Mouse (Mus musculus): ENCODE data around the gene Sh3kbp1.
A peak's percentile ranks its signal among the peaks of the same experiment; 100 is the strongest.

Gene Sh3kbp1

DNA sequence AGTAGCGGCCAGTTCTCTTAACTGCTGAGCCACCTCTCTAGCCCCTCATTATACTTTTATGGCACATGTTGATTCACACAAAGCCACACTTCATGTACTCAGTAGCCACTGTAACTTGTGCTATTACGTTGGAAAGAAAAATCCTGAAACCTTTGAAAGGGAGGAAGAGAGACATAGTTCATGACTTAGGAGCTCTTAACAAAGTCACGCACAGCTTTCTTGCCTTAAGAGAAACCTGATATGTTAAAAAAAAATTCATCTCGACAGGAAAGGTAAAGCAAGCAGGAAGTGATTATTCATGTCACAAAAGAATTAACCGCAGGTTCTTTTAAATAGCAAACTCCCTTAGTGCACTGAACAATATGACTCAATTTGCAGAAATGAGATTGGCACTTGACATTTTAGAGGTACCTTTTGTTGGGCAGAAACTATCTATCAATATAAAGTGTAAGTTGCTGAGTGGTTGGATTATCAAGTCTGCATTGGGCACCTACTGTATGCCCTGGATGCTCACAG lies 51.3 kb downstream of the Sh3kbp1 start:
- no peak for DNase-seq (ENCODE audit: low spot score)

- no peak for DNase-seq (ENCODE audit: low spot score)
Observed at GRCm38 (mm10) chrX:159685521-159685920, 58.4 kb downstream of the Sh3kbp1 start.

DNA sequence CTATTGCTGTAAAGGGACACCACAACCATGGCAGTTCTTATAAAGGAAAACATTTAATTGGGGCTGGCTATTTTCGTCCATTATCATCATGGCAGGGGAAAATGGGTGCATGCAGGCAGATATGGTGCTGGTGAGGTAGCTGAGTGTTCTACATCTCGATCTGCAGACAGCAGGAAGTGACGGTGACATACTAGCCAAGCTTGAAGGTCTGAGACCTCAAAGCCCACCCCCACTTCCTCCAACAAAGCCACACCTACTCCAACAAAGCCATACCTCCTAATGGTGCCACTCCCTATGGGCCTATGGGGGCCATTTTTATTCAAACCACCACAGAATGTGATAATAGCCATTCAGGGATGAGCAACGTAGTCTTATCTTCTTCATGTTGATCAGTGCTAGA lies 59.8 kb downstream of the Sh3kbp1 start:
- no peak for DNase-seq (ENCODE audit: low spot score)

GRCm38 (mm10) chrX:159688698-159689097 lies 61.6 kb downstream of the Sh3kbp1 start:
- DNase-seq (ENCODE audit: low spot score), result no peak

GRCm38 (mm10) chrX:159689785-159690416 lies 62.8 kb downstream of the Sh3kbp1 start:
- no peak for DNase-seq (ENCODE audit: low spot score)

DNA sequence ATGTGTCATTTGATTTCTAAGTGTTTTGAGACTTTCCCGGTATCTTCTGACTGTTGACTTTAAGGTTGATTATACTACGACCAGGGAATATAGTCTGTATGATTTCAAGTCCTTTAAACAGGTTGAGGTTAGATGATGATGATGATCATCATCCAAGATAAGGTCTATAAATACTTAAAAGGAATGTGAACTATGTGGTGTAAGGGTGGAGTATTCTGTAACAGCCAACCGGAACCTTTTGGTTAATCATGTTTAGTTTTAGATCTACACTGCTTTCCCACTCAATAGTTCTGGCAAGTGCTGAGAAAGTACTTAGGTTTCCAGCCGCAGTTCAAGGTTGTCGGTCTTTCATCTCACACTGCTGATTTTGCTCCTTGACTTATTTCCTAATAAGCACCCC lies 66.1 kb downstream of the Sh3kbp1 start:
- DNase-seq (ENCODE audit: low spot score), result no peak

DNA sequence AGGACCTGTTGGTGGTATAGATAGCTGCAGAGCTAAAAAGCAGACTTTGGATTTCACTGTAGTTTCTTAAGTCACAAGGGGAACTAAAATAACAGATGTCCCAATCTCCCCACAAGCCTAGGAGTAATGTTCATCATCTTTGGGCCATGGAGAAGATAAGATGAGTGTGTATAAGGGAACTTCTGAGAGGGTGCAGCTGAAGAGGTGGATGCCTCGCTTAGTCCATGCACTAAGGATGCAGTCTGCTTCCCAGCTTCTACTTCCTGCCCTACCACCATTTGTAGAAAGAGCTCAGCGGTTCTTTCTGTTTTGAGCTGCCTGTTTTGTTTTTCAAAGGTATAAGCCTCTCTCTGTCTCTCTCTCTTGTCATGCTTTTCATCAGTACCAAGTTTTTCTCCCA lies 69.5 kb downstream of the Sh3kbp1 start:
- no peak for DNase-seq (ENCODE audit: low spot score)

GRCm38 (mm10) chrX:159697030-159697454 lies 70.0 kb downstream of the Sh3kbp1 start:
- no peak for DNase-seq (ENCODE audit: low spot score)

DNA sequence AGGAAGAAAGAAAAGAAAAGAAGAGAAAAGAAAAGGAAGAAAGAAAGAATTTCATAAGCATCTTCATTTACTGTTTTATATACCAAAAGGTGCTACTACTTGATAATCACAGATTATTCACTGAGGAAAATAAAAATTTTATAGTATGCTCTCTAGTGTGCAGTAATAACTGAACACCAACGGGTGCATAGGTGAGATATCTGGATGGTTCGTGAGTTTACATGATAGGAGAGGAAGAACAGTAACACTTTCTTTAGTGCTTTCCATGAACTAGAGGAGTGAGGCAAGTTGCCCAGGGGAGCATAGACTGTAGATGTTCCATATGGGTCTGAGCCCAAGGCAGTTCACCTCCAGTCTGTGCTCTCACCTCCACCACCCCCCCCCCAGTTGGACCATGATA lies 75.8 kb downstream of the Sh3kbp1 start:
- no peak for DNase-seq (ENCODE audit: low spot score)

- no peak for DNase-seq (ENCODE audit: low spot score)
Observed at GRCm38 (mm10) chrX:159704381-159705004, 77.4 kb downstream of the Sh3kbp1 start.

DNA sequence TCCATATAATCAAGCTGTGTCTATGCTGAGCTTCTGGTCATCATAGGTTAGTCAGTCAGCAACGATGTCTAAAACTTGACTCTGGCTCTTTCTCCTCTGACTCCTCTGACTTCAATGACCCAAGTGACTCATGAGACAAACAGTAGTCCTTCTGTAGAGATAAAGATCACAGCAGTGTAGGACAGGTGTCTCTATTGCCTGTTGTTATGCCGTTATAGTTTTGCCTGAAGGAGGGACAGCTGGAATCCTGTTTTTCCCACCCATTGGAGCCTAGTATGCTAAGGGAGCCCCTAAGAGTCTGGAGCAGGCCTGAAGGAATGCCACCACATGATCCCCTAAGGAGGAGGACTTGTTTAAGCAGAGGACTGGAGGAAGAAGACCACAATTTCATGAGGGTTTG lies 78.3 kb downstream of the Sh3kbp1 start:
- no peak for DNase-seq (ENCODE audit: low spot score)

DNA sequence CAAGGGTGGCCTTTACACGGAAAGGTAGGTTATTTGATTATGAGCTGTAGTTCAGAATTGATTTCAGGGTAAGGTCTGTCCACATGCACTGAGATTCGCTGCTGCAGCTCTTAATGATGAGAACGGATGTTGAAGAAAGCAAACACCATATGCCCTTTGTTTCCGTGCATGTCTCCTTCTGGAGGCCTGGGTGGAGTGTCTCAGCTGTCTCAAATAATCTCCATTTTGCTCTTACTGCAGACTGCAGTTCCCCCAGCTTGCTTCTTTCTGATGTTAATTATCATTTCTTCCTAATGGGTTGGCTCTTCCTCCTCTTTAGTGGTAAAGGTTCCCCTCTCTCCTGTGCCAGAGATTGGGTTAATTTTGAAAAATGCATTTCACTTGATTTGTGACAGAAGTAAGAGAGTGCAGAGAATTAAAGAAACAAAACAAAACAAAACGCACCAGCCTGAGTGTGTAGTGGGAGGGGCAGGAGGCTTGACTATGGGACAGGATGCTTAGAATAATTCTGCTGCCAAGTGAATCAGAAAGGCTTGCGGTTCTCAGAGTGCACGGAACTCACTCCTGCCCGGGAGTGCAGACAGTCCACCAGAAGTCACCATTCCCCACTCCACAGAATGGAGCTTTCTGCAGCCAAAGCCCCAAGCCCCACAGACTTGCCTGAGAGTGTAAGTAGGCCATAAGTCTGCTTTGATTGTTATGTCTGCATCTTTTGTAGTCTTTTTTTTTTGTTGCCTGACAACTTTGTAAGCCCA lies 81.2 kb downstream of the Sh3kbp1 start:
- DNase-seq (ENCODE audit: low spot score), result peak; percentile 38

DNA sequence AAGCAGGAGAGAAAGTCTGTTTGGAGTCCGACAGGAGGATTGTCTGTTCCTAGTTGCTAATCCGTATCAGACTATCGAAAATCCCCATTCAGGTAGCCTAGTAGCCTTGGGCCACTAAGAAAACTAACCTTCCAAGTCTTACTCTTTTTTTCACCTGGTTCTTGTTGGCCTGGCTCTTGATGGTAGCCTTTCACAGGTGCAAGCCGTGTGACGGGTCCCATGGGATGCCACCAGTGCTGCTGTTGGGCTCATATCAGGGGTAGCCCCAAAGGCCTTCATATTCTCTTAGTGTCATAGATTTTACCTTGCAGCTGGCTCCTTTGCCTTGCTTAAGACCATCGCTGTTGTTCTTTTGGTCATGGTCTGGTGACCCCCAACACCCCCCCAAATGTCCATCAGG lies 82.2 kb downstream of the Sh3kbp1 start:
- DNase-seq (ENCODE audit: low spot score), result no peak

DNA sequence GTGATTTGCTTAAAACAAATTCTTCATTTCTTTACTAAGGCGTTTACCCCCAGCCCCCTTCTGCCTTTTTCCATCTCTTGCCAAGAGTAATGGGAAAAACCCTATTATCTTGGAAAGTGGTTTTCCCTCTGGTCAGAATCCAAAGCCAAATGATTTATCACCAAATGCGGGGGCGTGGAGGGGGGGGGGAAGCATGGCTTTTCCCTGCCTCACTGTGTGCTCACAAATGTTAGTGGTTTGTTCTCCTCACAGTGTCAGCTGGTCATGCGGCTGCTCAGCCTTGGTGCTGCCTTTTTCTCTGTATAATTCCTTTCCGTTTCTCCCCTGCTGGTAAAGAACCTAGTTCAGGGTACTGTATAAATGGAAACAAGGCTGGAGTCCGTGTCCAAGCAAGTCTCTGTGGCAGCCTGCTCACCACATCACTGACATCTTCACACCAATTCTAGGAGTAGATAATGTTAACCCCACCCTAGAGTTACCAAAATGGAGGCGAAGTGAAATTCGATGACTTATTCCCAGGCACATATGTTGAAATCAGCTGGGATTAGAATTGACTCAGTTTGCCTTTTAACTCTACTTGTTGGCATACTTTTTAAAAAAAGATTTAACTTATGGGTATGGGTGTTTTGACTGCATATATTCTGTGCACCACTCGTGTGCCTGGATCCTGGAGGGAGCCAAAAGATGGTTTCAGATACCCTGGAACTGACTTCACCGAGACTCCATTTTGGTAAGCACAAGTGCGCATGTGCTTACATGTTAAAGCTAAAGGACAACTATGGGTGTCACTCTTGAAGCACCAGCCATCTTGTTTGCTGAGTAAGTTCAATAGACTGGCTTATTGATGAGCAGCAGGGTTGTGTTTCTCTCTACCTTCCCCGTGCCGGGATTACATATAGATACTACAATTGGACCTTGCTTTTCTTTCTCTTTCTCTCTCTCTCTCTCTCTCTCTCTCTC lies 84.3 kb downstream of the Sh3kbp1 start:
- DNase-seq (ENCODE audit: low spot score), result no peak

- DNase-seq (ENCODE audit: low spot score), result no peak
Observed at GRCm38 (mm10) chrX:159713191-159713590, 86.1 kb downstream of the Sh3kbp1 start.

- DNase-seq (ENCODE audit: low spot score), result no peak
Observed at GRCm38 (mm10) chrX:159721390-159721789, 94.3 kb downstream of the Sh3kbp1 start.

GRCm38 (mm10) chrX:159731421-159731820 lies 104.3 kb downstream of the Sh3kbp1 start:
- DNase-seq (ENCODE audit: low spot score), result peak; percentile 15

GRCm38 (mm10) chrX:159732845-159733244 lies 105.8 kb downstream of the Sh3kbp1 start:
- no peak for DNase-seq (ENCODE audit: low spot score)

GRCm38 (mm10) chrX:159733948-159734347 lies 106.9 kb downstream of the Sh3kbp1 start:
- DNase-seq (ENCODE audit: low spot score), result no peak

DNA sequence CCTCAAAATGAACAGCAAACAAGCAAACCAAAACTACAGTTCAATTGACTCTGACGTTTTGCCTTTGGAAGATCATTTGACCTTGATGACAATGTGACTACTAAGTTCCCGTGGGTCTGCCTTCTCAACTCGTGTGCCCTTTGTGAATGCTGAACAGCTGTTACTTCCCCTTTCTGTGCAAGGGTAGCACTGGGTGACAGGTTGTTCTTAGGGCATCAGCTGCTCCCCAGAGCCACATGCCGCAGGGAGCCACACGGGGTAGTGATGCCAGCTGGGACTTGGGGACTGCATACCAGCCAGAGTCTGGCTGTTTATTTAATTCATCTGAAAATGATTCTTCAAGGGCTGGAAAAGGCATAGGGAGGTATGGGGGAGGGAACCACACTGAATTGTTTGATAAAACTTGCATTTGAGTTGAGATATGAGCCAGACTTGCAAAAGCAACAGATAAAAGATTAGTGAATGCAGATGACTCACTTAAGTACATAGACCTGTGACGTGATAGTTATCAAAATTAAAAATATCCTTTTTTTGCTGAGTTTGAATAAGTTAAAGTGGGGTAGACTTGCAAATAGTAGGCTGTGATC lies 108.5 kb downstream of the Sh3kbp1 start:
- DNase-seq (ENCODE audit: low spot score), result no peak

GRCm38 (mm10) chrX:159737344-159737743 lies 110.3 kb downstream of the Sh3kbp1 start:
- DNase-seq (ENCODE audit: low spot score), result no peak

Measured in MN1 (cell line).